Mouse (Mus musculus): ENCODE measurements at regions not wholly inside any gene's neighbourhood (a gene's known extent, or its start where the extent isn't known, plus 50 kb on each side); places are given as distances from the start of the nearest gene placed in this dataset. TPM values are rescaled to one million over a fixed set of nuclear protein-coding genes. Genes with fewer than 3 reads are reported as not detected.

DNA sequence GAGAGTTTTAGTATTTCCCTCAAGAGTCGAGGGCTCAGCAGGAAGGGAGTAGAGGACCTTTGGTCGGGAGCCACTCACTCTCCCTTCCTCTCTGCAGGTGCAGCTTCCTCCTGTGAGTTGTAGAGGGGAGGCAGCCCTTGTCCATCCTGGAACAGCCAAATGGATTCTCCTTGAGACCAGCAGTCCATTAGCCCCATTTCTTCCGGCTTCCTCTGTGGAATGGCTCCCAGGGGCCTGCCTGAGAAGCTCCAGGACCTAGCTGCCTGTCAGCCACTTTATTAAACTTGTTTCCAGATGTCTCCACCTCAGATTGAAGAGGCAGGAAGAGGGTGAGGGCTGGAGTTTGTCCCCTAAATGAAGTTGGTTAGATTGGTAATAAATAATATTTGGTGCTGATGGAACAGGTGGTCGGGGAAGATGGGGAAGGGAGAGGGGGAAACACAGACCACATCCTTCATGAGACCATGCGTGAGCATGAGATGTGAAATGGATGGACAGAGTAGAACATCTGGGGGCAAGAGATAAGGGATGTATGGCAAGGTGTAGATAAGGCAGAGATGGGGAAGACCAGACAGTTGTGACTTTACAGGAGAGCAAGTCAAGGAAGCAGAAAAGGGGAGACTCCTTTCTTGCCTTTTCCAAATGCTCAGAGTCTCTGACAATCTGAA, 56.7 kb upstream of the Tnp1 start:
- ATAC-seq (ENCODE audit: insufficient read depth): 0 out of 2 replicates have a peak, but pooled peaks have one; percentile 52
- H3K9me3 ChIP-seq (ENCODE audit: low read depth, low read length): no peaks in the 10 kb centered on the region
- no peak overlapping the region for H3K4me2 ChIP-seq
- no peak overlapping the region for H3K9ac ChIP-seq
- H3K27ac ChIP-seq (ENCODE audit: low read depth): no peak overlapping the region
- no peak for DNase-seq
- no peaks in the 10 kb centered on the region for H3K27me3 ChIP-seq (ENCODE audit: insufficient read depth, low read length)
- TF ChIP-seq CTCF (IDR thresholded peaks at IDR 0.05; ENCODE audit: low read depth): no peak
- no peaks in the 10 kb centered on the region for H3K4me1 ChIP-seq (ENCODE audit: insufficient read depth)
- 59% methylated on average over 5 of the region's 5 CpGs for WGBS
- no peak overlapping the region for H3K4me3 ChIP-seq (ENCODE audit: low read depth, low read length)
- no peaks in the 10 kb centered on the region for H3K36me3 ChIP-seq (ENCODE audit: insufficient read depth)

DNA sequence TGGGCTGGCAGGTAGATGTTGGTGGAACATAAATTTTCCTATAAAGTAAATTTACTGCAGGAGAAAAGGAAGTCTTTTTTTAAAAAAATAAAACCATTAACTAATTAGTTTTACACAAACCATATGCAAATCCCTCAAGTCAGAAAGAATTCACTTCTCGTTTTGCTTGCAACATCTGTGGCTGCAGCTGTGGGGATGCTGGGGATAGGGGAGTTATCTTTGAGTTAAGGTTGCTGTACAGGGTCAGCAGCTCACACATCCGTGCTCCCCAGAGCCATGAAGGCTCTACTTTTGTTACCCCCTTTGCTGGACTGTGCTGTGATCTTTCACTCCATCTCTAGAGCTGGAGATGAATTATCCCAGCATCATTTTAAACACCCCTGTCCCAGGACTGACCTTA, 54.4 kb upstream of the Tnp1 start:
- H3K9me3 ChIP-seq (ENCODE audit: low read depth, low read length): no peaks in the 10 kb centered on the region
- no peaks in the 10 kb centered on the region for H3K36me3 ChIP-seq (ENCODE audit: insufficient read depth)
- H3K27ac ChIP-seq (ENCODE audit: low read depth): no peak overlapping the region
- H3K4me2 ChIP-seq: no peak overlapping the region
- H3K4me1 ChIP-seq (ENCODE audit: insufficient read depth): no peaks in the 10 kb centered on the region
- ATAC-seq (ENCODE audit: insufficient read depth) (no peak), DNase-seq (no peak)
- no peak overlapping the region for H3K4me3 ChIP-seq (ENCODE audit: low read depth, low read length)
- no peak overlapping the region for H3K9ac ChIP-seq
- WGBS: 48% methylated on average over 2 of the region's 2 CpGs
- H3K27me3 ChIP-seq (ENCODE audit: insufficient read depth, low read length): no peaks in the 10 kb centered on the region
- no peak for TF ChIP-seq CTCF (IDR thresholded peaks at IDR 0.05; ENCODE audit: low read depth)

Small RNAs in the stretch of these regions (microRNA-seq; reads per million reads assigned to microRNA genes)
- not detected for gene Mir6351 (ENCODE audit: borderline number of aligned reads)

Measured in lung, embryonic 14.5 days (tissue).